Mouse (Mus musculus): ENCODE measurements at regions not wholly inside any gene's neighbourhood (a gene's known extent, or its start where the extent isn't known, plus 50 kb on each side); places are given as distances from the start of the nearest gene placed in this dataset.

DNA sequence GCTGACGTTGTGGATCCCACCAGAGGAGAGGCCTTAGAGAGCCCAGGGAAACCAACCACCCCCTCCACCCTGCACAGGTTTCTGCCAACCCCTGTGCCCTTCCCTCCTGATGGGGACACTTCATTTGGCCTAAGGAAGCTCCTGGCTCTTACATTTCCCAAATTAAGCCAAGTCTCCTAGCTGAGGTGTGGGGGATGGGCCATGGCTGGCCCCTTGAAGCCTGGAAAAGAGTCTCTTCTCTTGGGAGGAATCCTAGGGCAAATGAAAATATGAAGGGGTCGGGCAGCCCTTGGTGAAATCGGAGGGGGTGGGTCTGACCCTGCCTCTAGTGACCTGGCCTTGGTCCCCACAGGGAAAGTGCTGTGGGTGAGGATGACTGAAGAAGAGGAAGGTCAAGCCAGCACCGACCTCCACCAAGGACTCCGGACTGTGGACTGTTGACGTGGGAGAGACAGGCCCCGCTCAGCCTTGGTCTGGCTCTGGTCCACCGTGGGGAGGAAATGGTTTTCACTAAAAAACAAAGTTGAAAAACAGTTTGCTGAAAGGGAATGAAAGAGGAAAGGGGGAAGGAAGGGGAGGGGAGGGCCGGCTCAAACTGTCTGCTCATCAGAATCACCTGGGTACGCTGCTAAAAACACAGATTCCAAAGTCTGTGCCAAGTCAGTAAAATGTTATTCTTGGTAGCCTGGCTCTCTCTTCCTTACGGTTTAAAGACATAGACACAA, 150.0 kb downstream of the Zfp36l2 start:
- TF ChIP-seq CTCF (IDR thresholded peaks at IDR 0.05; ENCODE audit: extremely low read depth, insufficient read length, insufficient replicate concordance, low read depth, low read length): no peak
- no peak for TF ChIP-seq POLR2A (IDR thresholded peaks at IDR 0.05; ENCODE audit: low read depth, low read length)
- WGBS: 34% methylated on average over 11 of the region's 11 CpGs

GRCm38 (mm10) chr17:84036056-84036455, 151.7 kb downstream of the Zfp36l2 start:
- Histone ChIP-seq H3K27me3 (ENCODE audit: control insufficient read depth, insufficient read depth, low read length) (no peaks in the 10 kb centered on the region), H3K4me3 (ENCODE audit: low read depth, low read length) (no peak overlapping the region), H3K36me3 (ENCODE audit: control insufficient read depth, insufficient read depth, low read length) (no peaks in the 10 kb centered on the region), H3K27ac (ENCODE audit: insufficient read depth, low read depth, low read length) (no peak overlapping the region), H3K4me1 (ENCODE audit: control insufficient read depth, insufficient read depth, insufficient read length, low read length) (peaks cover 25% of the 10 kb centered on the region; the same call in 1 of the 2 replicates)
- TF ChIP-seq CTCF (IDR thresholded peaks at IDR 0.05; ENCODE audit: extremely low read depth, insufficient read length, insufficient replicate concordance, low read depth, low read length) (no peak), POLR2A (IDR thresholded peaks at IDR 0.05; ENCODE audit: low read depth, low read length) (no peak)
- WGBS: 87% methylated on average over 6 of the region's 6 CpGs

More for the DNA sequence above, 150.0 kb downstream of the Zfp36l2 start:
- H3K27ac ChIP-seq (ENCODE audit: insufficient read depth, low read depth, low read length): 0 out of 2 replicates have a peak overlapping the region, but pooled peaks have one; percentile 1
- H3K4me1 ChIP-seq (ENCODE audit: control insufficient read depth, insufficient read depth, insufficient read length, low read length): peaks cover 22% of the 10 kb centered on the region; the same call in 1 of the 2 replicates
- H3K36me3 ChIP-seq (ENCODE audit: control insufficient read depth, insufficient read depth, low read length): no peaks in the 10 kb centered on the region
- no peak overlapping the region for H3K4me3 ChIP-seq (ENCODE audit: low read depth, low read length)
- H3K27me3 ChIP-seq (ENCODE audit: control insufficient read depth, insufficient read depth, low read length): no peaks in the 10 kb centered on the region

DNA sequence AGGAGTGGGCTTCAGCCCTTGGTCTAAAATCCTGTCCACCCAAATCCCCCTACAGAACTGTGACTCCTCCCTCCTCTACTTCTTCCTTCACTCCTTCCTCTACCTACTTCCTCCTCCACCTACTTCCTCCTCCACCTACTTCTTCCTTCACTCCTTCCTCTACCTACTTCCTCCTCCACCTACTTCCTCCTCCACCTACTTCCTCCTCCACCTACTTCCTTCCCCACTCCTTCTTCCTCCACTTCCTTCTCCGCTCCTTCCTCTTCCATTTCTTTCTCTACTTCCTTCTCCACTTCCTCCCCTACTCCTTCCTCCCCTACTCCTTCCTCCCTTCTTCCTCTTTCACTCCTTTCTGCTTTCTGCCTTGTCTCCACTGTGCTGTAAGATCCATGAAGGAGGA, 152.9 kb downstream of the Zfp36l2 start:
- TF ChIP-seq POLR2A (IDR thresholded peaks at IDR 0.05; ENCODE audit: low read depth, low read length) (no peak), CTCF (IDR thresholded peaks at IDR 0.05; ENCODE audit: extremely low read depth, insufficient read length, insufficient replicate concordance, low read depth, low read length) (no peak)
- no peak overlapping the region for H3K27ac ChIP-seq (ENCODE audit: insufficient read depth, low read depth, low read length)
- H3K27me3 ChIP-seq (ENCODE audit: control insufficient read depth, insufficient read depth, low read length): no peaks in the 10 kb centered on the region
- H3K36me3 ChIP-seq (ENCODE audit: control insufficient read depth, insufficient read depth, low read length): no peaks in the 10 kb centered on the region
- H3K4me1 ChIP-seq (ENCODE audit: control insufficient read depth, insufficient read depth, insufficient read length, low read length): peaks cover 25% of the 10 kb centered on the region; the same call in 1 of the 2 replicates
- WGBS: 100% methylated on average over 1 of the region's 1 CpGs
- no peak overlapping the region for H3K4me3 ChIP-seq (ENCODE audit: low read depth, low read length)

- peaks cover 20% of the 10 kb centered on the region for H3K4me1 ChIP-seq (ENCODE audit: control insufficient read depth, insufficient read depth, insufficient read length, low read length)
- H3K36me3 ChIP-seq (ENCODE audit: control insufficient read depth, insufficient read depth, low read length): no peaks in the 10 kb centered on the region
- H3K27me3 ChIP-seq (ENCODE audit: control insufficient read depth, insufficient read depth, low read length): no peaks in the 10 kb centered on the region
- TF ChIP-seq POLR2A (IDR thresholded peaks at IDR 0.05; ENCODE audit: low read depth, low read length) (no peak), CTCF (IDR thresholded peaks at IDR 0.05; ENCODE audit: extremely low read depth, insufficient read length, insufficient replicate concordance, low read depth, low read length) (no peak)
- no peak overlapping the region for H3K4me3 ChIP-seq (ENCODE audit: low read depth, low read length)
- H3K27ac ChIP-seq (ENCODE audit: insufficient read depth, low read depth, low read length): peak overlapping the region; percentile 34
- 50% methylated on average over 8 of the region's 8 CpGs for WGBS
Measured at GRCm38 (mm10) chr17:84032441-84032840, 155.3 kb downstream of the Zfp36l2 start.

DNA sequence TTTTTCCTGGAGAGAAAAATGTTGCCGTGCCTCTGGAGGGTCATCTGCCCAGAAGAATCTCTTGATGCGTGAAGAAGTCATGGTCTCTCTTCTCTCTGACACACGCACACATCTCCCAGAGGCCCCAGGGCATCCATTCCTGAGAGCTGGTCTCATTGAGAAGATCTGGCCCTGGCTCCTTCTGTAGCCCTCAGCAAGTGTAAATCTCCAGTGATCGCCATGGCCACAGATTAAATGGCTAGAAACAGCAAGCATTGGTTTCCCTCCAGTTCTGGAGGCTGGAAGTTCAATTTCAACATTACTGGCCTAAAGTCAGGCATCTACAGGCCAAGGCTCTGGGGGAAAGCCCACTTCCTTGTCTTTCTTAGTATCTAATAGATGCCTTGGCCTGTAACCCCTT, 155.9 kb downstream of the Zfp36l2 start:
- 82% methylated on average over 4 of the region's 4 CpGs for WGBS
- no peak overlapping the region for H3K27ac ChIP-seq (ENCODE audit: insufficient read depth, low read depth, low read length)
- H3K4me1 ChIP-seq (ENCODE audit: control insufficient read depth, insufficient read depth, insufficient read length, low read length): peaks cover 23% of the 10 kb centered on the region
- no peaks in the 10 kb centered on the region for H3K36me3 ChIP-seq (ENCODE audit: control insufficient read depth, insufficient read depth, low read length)
- no peak for TF ChIP-seq POLR2A (IDR thresholded peaks at IDR 0.05; ENCODE audit: low read depth, low read length)
- TF ChIP-seq CTCF (IDR thresholded peaks at IDR 0.05; ENCODE audit: extremely low read depth, insufficient read length, insufficient replicate concordance, low read depth, low read length): no peak
- H3K4me3 ChIP-seq (ENCODE audit: low read depth, low read length): no peak overlapping the region
- H3K27me3 ChIP-seq (ENCODE audit: control insufficient read depth, insufficient read depth, low read length): no peaks in the 10 kb centered on the region

DNA sequence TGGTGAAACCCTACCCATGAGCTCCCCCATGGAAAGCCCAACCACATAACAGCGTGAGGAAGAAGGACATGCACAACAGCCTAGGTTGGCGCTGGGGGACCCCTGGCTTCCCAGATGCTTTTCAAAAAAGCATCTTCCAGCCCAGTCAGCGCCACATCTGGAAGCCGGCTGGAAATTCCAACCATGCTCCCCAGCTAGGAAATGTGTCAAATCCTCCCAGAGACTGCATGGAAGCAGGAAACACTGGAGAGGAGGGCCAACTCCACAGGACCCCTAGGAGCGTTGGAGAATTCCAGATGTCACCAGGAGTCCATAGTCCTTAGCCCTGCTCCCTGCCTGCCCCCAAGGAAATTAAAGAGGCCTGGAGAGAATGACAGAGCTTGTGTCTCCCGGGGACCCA, 156.4 kb downstream of the Zfp36l2 start:
- no peak overlapping the region for H3K4me3 ChIP-seq (ENCODE audit: low read depth, low read length)
- no peaks in the 10 kb centered on the region for H3K27me3 ChIP-seq (ENCODE audit: control insufficient read depth, insufficient read depth, low read length)
- no peak for TF ChIP-seq POLR2A (IDR thresholded peaks at IDR 0.05; ENCODE audit: low read depth, low read length)
- TF ChIP-seq CTCF (IDR thresholded peaks at IDR 0.05; ENCODE audit: extremely low read depth, insufficient read length, insufficient replicate concordance, low read depth, low read length): no peak
- H3K36me3 ChIP-seq (ENCODE audit: control insufficient read depth, insufficient read depth, low read length): no peaks in the 10 kb centered on the region
- 86% methylated on average over 6 of the region's 6 CpGs for WGBS
- H3K4me1 ChIP-seq (ENCODE audit: control insufficient read depth, insufficient read depth, insufficient read length, low read length): peaks cover 25% of the 10 kb centered on the region
- H3K27ac ChIP-seq (ENCODE audit: insufficient read depth, low read depth, low read length): no peak overlapping the region

GRCm38 (mm10) chr17:84030699-84031098, 157.0 kb downstream of the Zfp36l2 start:
- Histone ChIP-seq H3K4me3 (ENCODE audit: low read depth, low read length) (no peak overlapping the region), H3K27me3 (ENCODE audit: control insufficient read depth, insufficient read depth, low read length) (no peaks in the 10 kb centered on the region), H3K36me3 (ENCODE audit: control insufficient read depth, insufficient read depth, low read length) (no peaks in the 10 kb centered on the region), H3K4me1 (ENCODE audit: control insufficient read depth, insufficient read depth, insufficient read length, low read length) (peaks cover 28% of the 10 kb centered on the region), H3K27ac (ENCODE audit: insufficient read depth, low read depth, low read length) (no peak overlapping the region)
- TF ChIP-seq POLR2A (IDR thresholded peaks at IDR 0.05; ENCODE audit: low read depth, low read length): no peak
- TF ChIP-seq CTCF (IDR thresholded peaks at IDR 0.05; ENCODE audit: extremely low read depth, insufficient read length, insufficient replicate concordance, low read depth, low read length): peak; percentile 10; the same call in 1 of the 2 replicates
- WGBS: 92% methylated on average over 5 of the region's 5 CpGs

Data from small intestine, adult 2 months (tissue).